Comparison of ENCODE assay signal across 26 mouse cellular contexts in the genomic region with DNA sequence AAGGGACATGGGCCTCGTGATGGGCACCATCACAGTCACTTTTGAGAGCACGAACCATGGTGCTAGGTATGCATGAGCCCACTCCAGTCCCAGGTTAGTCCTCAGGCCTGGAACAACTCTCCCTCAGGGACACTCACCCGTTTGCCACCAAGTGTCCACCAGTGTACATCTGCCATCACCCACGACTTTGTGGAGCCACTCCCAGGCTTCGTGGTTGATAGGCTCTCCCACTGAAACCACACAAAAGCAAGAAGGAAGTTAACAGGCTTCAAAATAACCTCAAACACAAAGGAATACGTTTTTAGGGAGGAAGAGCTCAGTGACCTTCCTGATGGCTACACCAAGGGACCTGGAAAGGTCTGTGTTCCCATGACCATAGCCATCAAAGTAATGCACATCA. TPM values are rescaled to one million over a fixed set of nuclear protein-coding genes. Genes with fewer than 3 reads are reported as not detected.
DNase-seq lines count a peak whose midpoint lies in the region; ATAC-seq and TF ChIP-seq lines count a peak whose summit lies in the region.
"Had no signal": no experiment of that assay in that cellular context is flagged by ENCODE, and none has a peak within 500 bp of the region (broad histone marks: within the 10 kb centered on the region; RNA-seq: fewer than 3 reads in every experiment).

No protein-coding gene starts in this region.

- DNase-seq in MEL (ENCODE audit: low read depth, low spot score): peak; percentile 26
- peak; percentile 5 for DNase-seq in MEL-GATA-1-ER (ENCODE audit: extremely low read depth, low read depth)
- no peak for DNase-seq in heart, adult 9 months (ENCODE audit: low spot score in 2 of 2)
- no peak for DNase-seq in cerebellum, postnatal 10 days
- DNase-seq in spleen, postnatal 4 days (ENCODE audit: low spot score in 2 of 2): no peak
- DNase-seq: adrenal gland, adult 8-10 months; adrenal gland, postnatal 14 days; adrenal gland, postnatal 36 days; cerebellum, adult 11-12 months; cerebellum, adult 2 months; cerebellum, adult 9-10 months; cerebellum, postnatal 14 days; cerebellum, postnatal 36 days; forebrain, postnatal 0 days had no signal

- H3K36me3 ChIP-seq in MEL (ENCODE audit: control insufficient read depth in 1 of 2, insufficient read depth in 2 of 2, low read length in 2 of 2): peaks cover 0 to 5% of the 10 kb centered on the region in 2 experiments; a peak in 2 of 4 replicates
- H3K36me3 ChIP-seq in megakaryocyte, embryonic 14.5 days (replicated peaks; ENCODE audit: low read length): peaks cover 24% of the 10 kb centered on the region
- H3K36me3 ChIP-seq: embryonic facial prominence, embryonic 10.5 days; embryonic facial prominence, embryonic 12.5 days had no signal

- no peak overlapping the region for H3K27ac ChIP-seq in MEL (ENCODE audit: control insufficient read depth, low read depth, low read length)
- H3K27ac ChIP-seq: embryonic facial prominence, embryonic 10.5 days; embryonic facial prominence, embryonic 12.5 days; forebrain, embryonic 13.5 days; forebrain, embryonic 15.5 days had no signal

- TF ChIP-seq CTCF in MEL (IDR thresholded peaks at IDR 0.05 in 2 of 3, conservative IDR thresholded peaks at IDR 0.05 in 1 of 3; ENCODE audit: control insufficient read depth in 1 of 3, insufficient read depth in 1 of 3, low read depth in 2 of 3, low read length in 3 of 3, poor library complexity in 1 of 3, severe bottlenecking in 1 of 3): no peak

- H3K4me1 ChIP-seq in MEL (ENCODE audit: control insufficient read depth in 1 of 2, insufficient read depth in 2 of 2, low read length in 2 of 2): peaks cover 0 to 8% of the 10 kb centered on the region in 2 experiments; a peak in 2 of 4 replicates
- H3K4me1 ChIP-seq in megakaryocyte, embryonic 14.5 days: peaks cover 14% of the 10 kb centered on the region
- H3K4me1 ChIP-seq: embryonic facial prominence, embryonic 10.5 days; embryonic facial prominence, embryonic 12.5 days; forebrain, embryonic 13.5 days; forebrain, embryonic 15.5 days had no signal

- ATAC-seq in granulocyte monocyte progenitor cell, adult 5-6 weeks (replicated peaks; ENCODE audit: poor library complexity, severe bottlenecking): peak; percentile 72
- no peak for ATAC-seq in frontal cortex, adult (ENCODE audit: low TSS enrichment)
- ATAC-seq: activated CD4-positive, CD25-positive, alpha-beta regulatory T cell, adult 4 months; CD4-positive, CD25-positive, alpha-beta regulatory T cell, adult 4 months; forebrain, embryonic 13.5 days; forebrain, embryonic 15.5 days; forebrain, postnatal 0 days; Patski had no signal

- no peaks in the 10 kb centered on the region for H3K79me2 ChIP-seq in MEL (ENCODE audit: control insufficient read depth, insufficient read depth, low read length, poor library complexity)

- no peaks in the 10 kb centered on the region for H3K27me3 ChIP-seq in MEL (ENCODE audit: control insufficient read depth in 1 of 2, insufficient read depth in 2 of 2, low read length in 2 of 2)
- H3K27me3 ChIP-seq in megakaryocyte, embryonic 14.5 days (replicated peaks): peaks cover 51% of the 10 kb centered on the region
- H3K27me3 ChIP-seq: CH12.LX; embryonic facial prominence, embryonic 12.5 days; forebrain, embryonic 13.5 days; forebrain, embryonic 15.5 days had no signal

- no peak for TF ChIP-seq EP300 in MEL (IDR thresholded peaks at IDR 0.05; ENCODE audit: low read depth in 1 of 2, low read length in 2 of 2)

- no peaks in the 10 kb centered on the region for H3K9me3 ChIP-seq in MEL (replicated peaks; ENCODE audit: insufficient read depth, low read length)
- H3K9me3 ChIP-seq in megakaryocyte, embryonic 14.5 days: no peaks in the 10 kb centered on the region
- H3K9me3 ChIP-seq: embryonic facial prominence, embryonic 10.5 days; embryonic facial prominence, embryonic 12.5 days; forebrain, embryonic 13.5 days; forebrain, embryonic 15.5 days; G1E had no signal

- H3K9ac ChIP-seq in MEL (ENCODE audit: control insufficient read depth, low read depth, low read length, poor library complexity, severe bottlenecking): no peak overlapping the region
- H3K9ac ChIP-seq: embryonic facial prominence, embryonic 12.5 days; forebrain, embryonic 13.5 days; forebrain, embryonic 15.5 days; forebrain, postnatal 0 days had no signal

- H3K4me3 ChIP-seq in MEL (ENCODE audit: control insufficient read depth in 1 of 2, insufficient read depth in 1 of 2, low read depth in 2 of 2, low read length in 2 of 2): no peak overlapping the region
- peak overlapping the region; percentile 4 for H3K4me3 ChIP-seq in megakaryocyte, embryonic 14.5 days (replicated peaks)
- H3K4me3 ChIP-seq: embryonic facial prominence, embryonic 10.5 days; embryonic facial prominence, embryonic 12.5 days; forebrain, embryonic 13.5 days; forebrain, embryonic 15.5 days had no signal

- no peak for TF ChIP-seq RAD21 in MEL (IDR thresholded peaks at IDR 0.05; ENCODE audit: low read depth, low read length)

- no peak for TF ChIP-seq POLR2A in MEL (IDR thresholded peaks at IDR 0.05; ENCODE audit: control insufficient read depth in 1 of 2, insufficient read depth in 1 of 2, low read depth in 1 of 2, low read length in 2 of 2, poor library complexity in 1 of 2)

TF ChIP-seq in MEL, 35 proteins besides CTCF, POLR2A, EP300 and RAD21:
- TF ChIP-seq MYB (IDR thresholded peaks at IDR 0.05; ENCODE audit: low read depth, low read length) (no peak), RCOR1 (IDR thresholded peaks at IDR 0.05; ENCODE audit: low read depth, low read length) (0 out of 2 replicates have a peak, but pooled peaks have one; percentile 7), NRF1 (IDR thresholded peaks at IDR 0.05; ENCODE audit: insufficient read depth, low read depth, low read length, poor library complexity, severe bottlenecking) (no peak)

RNA-seq across cellular contexts. Expression of gene Apmap, which starts 18.8 kb away (rescaled TPM):
- 21.3 and 26.4 TPM in 2 replicates for total RNA-seq in MEL (2012; rRNA removed)
- 10 to 100 TPM in 1 of 2 experiments, not detected in 1; 29.4 TPM for polyA plus RNA-seq in MEL (2012; ENCODE audit: insufficient read depth in 1 of 2, insufficient read length in 2 of 2, low read depth in 1 of 2, low replicate concordance in 2 of 2, missing spikeins in 1 of 2)
- total RNA-seq in granulocyte monocyte progenitor cell, adult 5-6 weeks (2014; fragmentation: Nextera tagmentation): 27.2 and 31.8 TPM in 2 replicates
- 79.5 and 89.3 TPM in 2 replicates for total RNA-seq in granulocyte monocyte progenitor cell, adult 5-6 weeks (2017)
- polyA plus RNA-seq in megakaryocyte, embryonic 14.5 days (2012; ENCODE audit: insufficient read depth, low replicate concordance): 29.0 and 66.7 TPM in 2 replicates

RNA-seq across cellular contexts. Expression of gene Acss1, which starts 41.2 kb away (rescaled TPM):
- total RNA-seq in MEL (2012; rRNA removed): 10.2 and 12.5 TPM in 2 replicates
- 10 to 100 TPM in 1 of 2 experiments, not detected in 1; 22.6 TPM for polyA plus RNA-seq in MEL (2012; ENCODE audit: insufficient read depth in 1 of 2, insufficient read length in 2 of 2, low read depth in 1 of 2, low replicate concordance in 2 of 2, missing spikeins in 1 of 2)
- 13.1 and 14.5 TPM in 2 replicates for total RNA-seq in granulocyte monocyte progenitor cell, adult 5-6 weeks (2014; fragmentation: Nextera tagmentation)
- total RNA-seq in granulocyte monocyte progenitor cell, adult 5-6 weeks (2017): 8.1 and 12.2 TPM in 2 replicates
- 2.8 and 13.4 TPM in 2 replicates for polyA plus RNA-seq in megakaryocyte, embryonic 14.5 days (2012; ENCODE audit: insufficient read depth, low replicate concordance)

RNA-seq across cellular contexts. Expression of gene Cst7, which starts 56.9 kb away (rescaled TPM):
- total RNA-seq in MEL (2012; rRNA removed): 12.4 and 18.5 TPM in 2 replicates
- polyA plus RNA-seq in MEL (2012; ENCODE audit: insufficient read depth in 1 of 2, insufficient read length in 2 of 2, low read depth in 1 of 2, low replicate concordance in 2 of 2, missing spikeins in 1 of 2): 10 to 100 TPM in 1 of 2 experiments, not detected in 1; 35.8 TPM
- 336 and 375 TPM in 2 replicates for total RNA-seq in granulocyte monocyte progenitor cell, adult 5-6 weeks (2014; fragmentation: Nextera tagmentation)
- total RNA-seq in granulocyte monocyte progenitor cell, adult 5-6 weeks (2017): 403 and 441 TPM in 2 replicates
- polyA plus RNA-seq in megakaryocyte, embryonic 14.5 days (2012; ENCODE audit: insufficient read depth, low replicate concordance): 4.4 and 13.6 TPM in 2 replicates
- total RNA-seq: adrenal gland, postnatal 14 days; adrenal gland, postnatal 36 days; forebrain, postnatal 0 days had no signal
- polyA plus RNA-seq: cerebellum, adult 2 months; embryonic facial prominence, embryonic 10.5 days; Patski had no signal

Comparison
In these comparisons a context has a peak if more than half of its experiments do, and no peak if none do; other contexts are left out.
1. DNase-seq: peak in MEL (single experiment) and MEL-GATA-1-ER (single experiment); none in heart, adult 9 months (0 of 2), cerebellum, postnatal 10 days (0 of 2) and spleen, postnatal 4 days (0 of 2).
2. RNA of gene Cst7, which starts 56.9 kb away (total RNA-seq): 336 to 441 TPM in granulocyte monocyte progenitor cell, adult 5-6 weeks; 12.4 to 18.5 TPM in MEL; every median in the first group is over 10 times any median in the second.